Mouse (Mus musculus) thymus, postnatal 36 days (tissue): ENCODE measurements at regions not wholly inside any gene's neighbourhood (a gene's known extent, or its start where the extent isn't known, plus 50 kb on each side); places are given as distances from the start of the nearest gene placed in this dataset.

ENCODE experiments used
- DNase-seq, 2 experiments: peaks; one replicate each; pipeline ENCODE4 v3.0.0; 2022; ENCODE audit warnings: mixed read lengths in 2 of 2

DNA sequence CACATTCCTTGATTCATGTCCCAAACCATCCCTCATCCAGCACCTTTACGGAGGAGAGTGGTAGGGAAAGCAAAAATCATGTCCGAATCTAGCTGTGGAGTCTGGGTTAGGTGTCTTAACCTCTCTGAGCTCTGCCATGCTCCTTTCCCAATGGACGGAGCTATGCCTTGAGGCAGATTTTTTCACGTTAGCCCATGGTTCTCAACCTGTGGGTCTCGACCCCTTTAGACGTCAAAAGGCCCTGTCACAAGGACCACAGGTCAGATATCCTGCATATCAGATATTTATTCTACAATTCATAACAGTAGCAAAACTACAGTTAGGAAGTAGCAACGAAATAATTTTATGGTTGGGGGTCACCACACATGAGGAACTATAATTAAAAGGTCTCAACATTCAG lies 198.1 kb downstream of the Cdc5l start:
- DNase-seq: no peak

DNA sequence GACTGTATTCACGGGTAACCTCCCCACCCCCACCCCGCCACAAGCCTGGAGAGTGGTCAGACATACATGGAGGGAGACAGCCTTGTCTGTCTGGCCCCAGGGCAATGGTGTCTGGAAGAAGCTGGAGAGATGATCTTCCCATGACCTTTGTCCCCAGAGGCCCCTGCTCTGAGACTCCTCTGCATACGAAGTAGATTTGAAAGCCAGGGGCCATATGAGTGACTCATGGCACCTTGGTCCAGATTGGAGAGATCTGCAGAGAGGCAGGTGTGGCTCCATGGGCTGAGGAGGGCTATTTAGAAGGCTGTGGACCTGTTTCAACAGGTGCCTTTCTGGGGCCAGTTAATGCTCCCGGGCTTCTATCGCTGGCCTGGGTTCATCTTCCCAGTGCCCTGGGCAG lies 200.7 kb downstream of the Cdc5l start:
- DNase-seq: no peak

DNA sequence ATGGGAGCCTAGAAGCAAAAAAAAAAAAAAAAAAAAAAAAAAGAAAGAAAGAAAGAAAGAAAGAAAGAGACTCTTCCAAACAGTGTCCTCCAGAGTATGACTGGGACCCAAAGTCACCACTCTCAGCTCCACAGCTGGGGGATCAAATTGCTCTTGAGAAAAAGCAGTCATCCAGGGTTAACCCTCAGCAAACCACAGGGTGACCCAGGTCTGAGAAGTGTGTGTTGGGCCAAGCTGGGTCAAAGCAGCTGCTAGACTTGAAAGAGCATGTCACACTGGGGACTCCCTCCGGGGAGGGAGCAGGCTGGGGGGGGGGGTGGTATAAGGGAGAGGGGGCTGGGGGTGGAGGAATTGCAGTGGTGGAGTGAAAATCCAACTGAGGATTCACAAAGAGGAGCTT lies 206.3 kb downstream of the Cdc5l start:
- no peak for DNase-seq

DNA sequence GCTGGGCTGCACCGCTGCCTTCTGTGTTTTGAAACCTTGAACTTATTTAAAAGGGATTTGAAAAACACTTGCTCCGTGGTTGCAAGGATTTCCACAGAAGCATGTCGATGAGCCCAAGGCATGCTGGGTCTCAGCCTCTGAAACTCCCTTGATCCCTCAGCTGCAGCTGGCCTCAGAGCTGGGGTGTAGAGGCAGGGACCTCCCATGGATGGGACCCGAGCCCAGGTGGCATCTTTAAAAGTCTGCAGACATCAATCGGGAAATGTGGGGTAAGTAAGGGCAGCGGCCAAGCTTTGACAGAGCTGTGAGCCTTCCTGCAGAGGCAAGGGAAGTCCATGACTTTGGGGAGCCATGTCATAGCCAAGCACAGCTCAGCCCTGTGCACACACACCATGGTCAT lies 207.1 kb downstream of the Cdc5l start:
- peak; percentile 11 to 46 for DNase-seq

DNA sequence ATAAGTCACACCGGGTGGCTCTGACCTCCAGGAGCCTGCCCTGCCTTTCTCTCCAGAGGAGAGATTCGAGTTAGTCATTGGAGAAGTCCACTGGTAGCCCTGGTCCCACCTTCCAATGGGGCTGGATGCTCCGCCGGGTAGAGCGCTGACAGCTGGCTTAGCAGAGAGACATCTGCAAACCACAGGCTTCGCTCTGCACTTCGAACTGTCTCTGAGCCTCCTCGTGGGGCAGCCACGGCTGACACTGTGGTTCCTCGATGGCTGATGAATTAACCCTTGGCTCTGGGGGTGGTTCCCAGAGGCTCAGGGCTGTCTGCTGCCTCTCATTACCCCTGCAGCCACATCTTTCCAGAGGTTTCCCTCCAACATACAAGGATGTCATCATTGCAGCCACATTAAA lies 211.9 kb downstream of the Cdc5l start:
- DNase-seq: peak in 1 of 2 experiments; percentile 13

DNA sequence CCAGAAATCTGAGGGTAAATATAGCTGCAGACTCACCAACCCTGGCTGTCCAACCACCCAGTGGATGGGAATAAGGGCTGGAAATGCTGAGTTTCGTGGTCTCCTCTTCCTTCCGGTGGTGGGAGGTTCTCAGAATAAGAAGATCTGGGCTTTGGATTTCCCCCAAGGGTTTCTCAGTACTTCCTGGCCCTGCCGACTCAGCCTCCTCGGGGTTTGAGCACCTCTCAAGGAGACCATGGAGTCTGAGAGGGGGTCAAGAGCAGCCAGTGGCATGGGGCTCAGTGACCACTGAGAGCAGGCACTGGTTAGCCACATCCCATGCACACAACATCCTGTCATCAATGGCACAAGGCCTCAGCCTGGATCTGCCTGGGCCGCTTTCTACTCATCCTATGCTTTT lies 216.4 kb downstream of the Cdc5l start:
- DNase-seq: no peak

DNA sequence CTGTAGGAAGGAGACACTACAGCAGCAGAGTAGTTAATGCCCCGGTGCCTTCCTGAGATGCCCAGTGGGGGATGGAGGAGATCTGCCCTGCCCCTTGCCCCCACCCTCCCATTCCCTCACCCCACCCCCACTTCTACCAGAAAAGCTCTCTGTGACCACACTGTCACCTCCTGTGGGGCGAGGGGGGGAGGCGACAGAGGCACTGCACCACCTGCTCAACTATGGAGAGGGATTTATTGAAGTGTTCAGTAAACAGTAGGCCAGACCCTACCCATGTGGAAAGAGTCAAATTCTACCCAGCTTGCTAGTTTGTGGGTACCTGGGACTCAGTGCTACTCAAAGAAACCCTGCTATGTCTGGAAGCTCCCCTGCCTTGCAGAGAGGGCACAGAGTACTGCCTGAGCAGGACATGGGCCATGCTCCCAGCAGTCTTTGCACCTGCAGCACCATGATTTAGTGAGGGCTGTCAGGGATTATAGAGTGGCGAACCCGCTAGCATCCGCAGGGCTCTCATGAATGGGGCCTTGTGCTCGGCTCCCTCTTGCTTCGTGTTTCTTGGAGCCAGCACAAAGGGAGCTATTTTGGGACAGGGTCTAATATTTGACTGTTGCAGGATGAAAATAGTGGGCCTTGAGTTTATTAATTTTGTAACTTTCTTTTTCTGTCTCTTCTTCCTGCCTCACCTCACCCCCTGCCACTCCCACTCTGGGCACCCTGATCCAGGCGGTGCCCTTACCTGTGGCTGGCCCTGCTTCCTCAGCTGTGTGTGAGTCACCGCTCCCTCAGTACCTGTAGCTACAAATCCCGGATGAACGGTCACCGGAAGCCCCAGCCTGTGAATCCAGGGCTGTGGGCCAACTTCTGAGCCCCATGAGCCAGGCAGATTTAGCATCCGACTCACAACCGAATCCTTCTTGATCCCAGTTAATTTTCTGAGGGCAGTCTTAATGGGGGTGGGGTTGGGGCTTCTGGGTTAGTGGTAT lies 218.2 kb downstream of the Cdc5l start:
- DNase-seq: peak in 1 of 2 experiments; percentile 21

DNA sequence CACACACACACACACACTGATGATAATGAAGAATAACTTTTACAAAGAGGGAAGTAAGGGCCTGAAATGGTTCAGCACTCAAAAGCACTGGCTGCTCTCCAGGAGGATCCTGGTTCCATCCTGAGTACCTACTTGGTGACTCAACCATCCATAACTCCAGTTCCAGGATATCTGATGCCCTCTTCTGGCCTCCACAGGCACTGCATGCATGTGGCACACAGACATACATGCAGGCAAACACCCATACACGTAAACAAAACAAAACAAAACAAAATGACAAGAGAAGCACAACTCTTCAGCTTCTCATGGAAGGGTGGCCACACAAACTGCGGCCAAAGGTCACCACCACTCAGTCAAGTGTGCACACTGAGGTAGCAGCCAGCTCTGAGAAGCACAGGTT lies 222.6 kb downstream of the Cdc5l start:
- peak; percentile 24 to 35 for DNase-seq

DNA sequence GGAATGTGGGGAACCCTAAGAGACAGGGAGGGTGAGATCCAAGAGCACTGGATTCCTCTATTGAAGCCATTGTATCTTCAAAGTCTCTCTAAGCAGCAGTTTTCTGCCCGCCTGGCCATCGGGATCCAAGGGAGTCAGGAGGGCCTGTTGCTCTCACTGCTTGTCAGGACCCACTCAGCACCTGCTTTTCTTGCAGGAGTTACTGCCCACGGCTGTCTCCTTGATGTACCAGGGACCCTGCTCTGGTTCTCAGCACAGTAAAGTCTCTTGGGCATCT lies 224.2 kb downstream of the Cdc5l start:
- DNase-seq: no peak

DNA sequence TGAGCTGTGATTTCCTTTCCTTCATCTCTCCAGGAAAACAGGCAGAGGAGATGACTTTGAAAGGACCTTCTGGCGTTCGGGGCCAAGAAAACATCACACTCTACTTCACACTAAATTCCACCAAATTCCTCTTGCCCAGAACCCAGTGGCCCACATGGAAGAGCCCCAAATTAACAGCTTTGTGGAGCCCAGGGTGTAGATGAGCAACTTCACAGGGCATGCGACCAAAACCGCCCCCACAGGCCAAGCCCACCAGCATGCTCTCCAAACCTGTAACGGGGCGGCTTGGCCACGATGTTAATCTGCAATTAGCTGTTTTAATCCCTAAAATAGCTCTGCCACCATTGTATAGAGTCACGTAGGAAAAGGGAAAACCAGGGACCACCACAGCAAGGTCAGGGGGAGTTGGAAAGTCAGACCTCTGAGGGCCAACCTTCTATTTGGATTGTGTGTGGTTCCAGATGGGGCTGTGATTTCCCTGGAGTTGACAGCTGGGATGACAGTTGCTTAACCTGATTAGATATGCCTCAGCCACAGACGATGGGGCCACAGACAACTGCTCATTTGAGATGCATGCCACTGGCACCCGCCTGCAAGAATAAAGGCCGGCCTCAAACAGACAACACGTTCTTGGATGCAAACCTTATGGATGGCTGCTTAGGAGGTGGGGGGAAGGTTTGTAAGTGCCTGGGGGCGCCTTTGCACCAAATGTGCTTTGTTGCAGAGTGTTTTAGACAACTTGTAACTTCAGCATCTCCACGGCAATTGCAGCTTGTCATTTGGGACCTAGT lies 224.7 kb downstream of the Cdc5l start:
- DNase-seq: no peak

DNA sequence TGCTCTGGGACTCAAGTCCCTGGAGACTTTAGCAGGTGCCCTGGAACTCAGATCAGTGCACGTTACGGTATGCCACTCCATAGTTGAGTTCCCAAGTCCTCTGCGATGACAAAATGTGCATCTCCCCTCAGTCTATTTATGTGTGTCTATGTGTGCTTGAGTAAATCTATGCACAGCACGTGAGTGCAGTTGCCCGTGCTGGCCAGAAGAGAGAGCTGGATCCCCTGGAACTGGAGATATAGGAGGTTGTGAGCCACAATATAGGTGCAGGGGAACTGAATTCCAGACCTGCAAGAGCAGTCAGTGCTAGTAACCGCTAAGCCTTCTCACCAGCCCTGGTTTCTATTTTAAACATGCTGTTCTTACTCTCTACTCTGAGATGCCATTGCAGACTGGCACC lies 237.8 kb downstream of the Cdc5l start:
- no peak for DNase-seq

DNA sequence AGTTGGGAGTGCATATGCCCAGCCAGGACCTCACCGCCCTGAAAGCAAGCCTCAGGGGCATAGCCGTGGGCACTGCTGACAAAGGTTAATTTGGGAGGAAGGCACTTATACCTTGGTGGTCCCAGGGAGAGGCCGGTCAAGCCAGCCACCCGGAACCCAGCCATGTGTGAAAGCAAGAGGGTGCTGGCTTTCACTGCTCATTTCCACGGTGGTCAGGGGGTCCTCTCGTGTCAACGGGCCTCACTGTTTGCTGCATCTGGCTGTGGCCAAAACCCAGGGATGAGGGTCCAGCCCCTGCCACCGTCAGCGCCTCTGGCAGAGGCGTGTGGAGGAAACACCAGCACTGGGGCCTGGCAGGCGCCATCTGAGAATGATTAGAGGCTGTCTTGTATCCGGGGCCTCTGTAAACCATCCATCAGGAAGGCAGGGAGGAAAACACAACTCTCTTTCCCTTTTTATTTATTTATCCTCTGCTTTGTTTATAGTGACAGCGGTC lies 238.7 kb downstream of the Cdc5l start:
- no peak for DNase-seq

DNA sequence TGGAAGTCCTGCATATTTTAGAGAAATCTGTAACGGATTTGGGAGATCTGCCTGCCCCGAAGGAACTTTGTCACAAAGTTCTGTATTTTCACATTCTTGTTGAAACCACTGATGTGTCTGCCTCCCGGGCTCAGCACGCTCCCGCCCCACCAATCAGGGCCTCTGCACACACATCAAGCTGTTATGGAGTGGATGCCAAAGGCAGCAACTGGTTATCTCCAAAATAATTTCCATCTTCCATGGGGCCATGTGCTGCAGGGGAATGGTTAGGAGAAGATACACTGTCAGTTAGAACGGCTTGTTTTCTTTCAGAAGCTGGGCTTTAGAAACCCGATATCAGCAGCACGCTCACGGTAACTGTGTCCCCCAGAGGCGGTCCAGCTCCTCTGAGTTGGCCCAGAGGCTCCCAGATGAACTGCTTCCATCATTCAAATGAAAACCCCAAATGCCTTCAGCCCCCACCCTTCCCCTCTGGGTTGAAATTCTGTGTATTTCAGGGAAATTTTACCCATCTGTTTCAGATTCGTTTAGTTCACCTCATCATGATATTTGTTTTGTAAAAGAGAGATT lies 240.0 kb downstream of the Cdc5l start:
- DNase-seq: no peak

DNA sequence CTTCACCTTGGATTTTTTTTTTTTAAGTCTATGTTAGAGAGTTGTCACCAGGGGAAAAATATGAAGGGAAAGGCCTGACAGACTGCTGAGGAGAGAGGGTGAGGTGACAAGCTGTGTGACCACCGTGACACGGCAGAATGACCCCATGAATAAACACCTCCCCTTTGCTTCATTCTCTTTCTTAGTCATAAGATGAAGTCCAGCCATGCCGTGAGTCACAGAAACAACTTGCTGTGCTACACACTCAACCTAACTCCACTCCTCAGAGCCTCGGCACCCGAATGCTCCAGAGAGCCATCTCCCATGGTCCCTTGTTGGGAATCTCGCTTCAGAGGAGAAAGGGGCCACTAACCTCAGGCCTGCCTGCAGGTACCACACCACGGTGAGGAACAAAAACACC lies 246.1 kb downstream of the Cdc5l start:
- DNase-seq: no peak

DNA sequence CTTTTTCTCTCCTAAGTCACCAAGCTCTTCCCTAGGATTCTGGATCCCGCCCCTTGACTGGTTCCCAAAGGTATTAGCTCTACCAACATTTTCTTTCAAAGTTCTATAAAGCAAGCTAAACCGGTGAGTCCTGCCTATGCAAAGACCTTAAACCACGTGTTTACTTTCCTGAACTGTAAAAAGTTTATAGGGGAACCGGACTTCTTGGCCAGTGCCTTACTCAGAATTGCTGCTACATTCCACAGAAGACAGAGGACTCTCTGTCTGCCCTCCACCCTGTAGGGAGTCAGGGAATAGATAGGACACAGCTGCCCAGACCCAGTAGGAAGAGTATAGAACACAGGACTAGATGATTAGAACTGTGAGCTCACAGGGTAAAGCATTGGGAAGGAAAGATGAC lies 257.2 kb downstream of the Cdc5l start:
- DNase-seq: no peak

DNA sequence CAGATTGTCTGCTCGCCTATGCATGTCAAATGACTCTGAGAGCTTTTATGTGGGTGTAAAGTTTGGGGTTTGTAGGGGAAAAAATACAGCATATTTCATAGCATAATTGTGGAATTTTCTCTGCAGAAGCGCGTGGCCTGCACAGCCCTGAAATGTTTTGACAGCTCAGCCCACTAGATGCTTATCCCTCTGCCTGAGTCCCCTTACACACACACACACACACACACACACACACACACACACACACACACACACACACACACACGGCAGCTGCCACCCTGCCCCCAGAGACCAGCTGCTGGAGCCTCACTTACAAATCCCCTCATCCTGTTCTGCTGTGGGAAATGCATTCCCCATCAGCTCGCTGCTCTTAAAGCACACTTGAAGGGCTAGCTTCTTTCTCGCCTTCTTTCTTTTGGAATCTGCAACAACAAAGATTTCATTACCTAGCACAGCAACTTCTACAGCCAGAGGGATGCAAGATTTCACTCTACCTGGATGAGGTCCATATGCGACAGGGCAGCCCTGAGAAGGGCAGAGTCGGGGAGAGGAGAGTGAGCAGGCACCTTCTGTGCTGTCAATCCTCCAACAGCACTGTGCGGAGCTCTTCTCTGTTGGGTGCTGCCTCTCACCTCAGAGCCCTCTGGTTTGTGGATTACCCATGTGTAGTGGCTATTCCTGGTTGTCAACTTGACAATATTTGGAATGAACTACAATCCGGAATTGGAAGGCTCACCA lies 264.1 kb downstream of the Cdc5l start:
- DNase-seq: no peak
